Comparison of ENCODE assay signal across 32 mouse cellular contexts in genomic region chr17:14481746-14482145, GRCm38 (mm10).
"Had no signal": no experiment of that assay in that cellular context is flagged by ENCODE, and none has a peak within 500 bp of the region (broad histone marks: within the 10 kb centered on the region; RNA-seq: fewer than 3 reads in every experiment).

No protein-coding gene starts in this region.

- H3K4me2 ChIP-seq: limb, embryonic 12.5 days; limb, embryonic 13.5 days; limb, embryonic 15.5 days; liver, embryonic 11.5 days; liver, embryonic 12.5 days; liver, embryonic 13.5 days; liver, embryonic 15.5 days; lung, embryonic 14.5 days; lung, embryonic 15.5 days; midbrain, embryonic 11.5 days; midbrain, embryonic 12.5 days; midbrain, embryonic 13.5 days; midbrain, embryonic 15.5 days had no signal

- H3K27me3 ChIP-seq: limb, embryonic 15.5 days; liver, embryonic 13.5 days; liver, embryonic 15.5 days; lung, embryonic 15.5 days; megakaryocyte, embryonic 14.5 days; midbrain, embryonic 12.5 days; midbrain, embryonic 13.5 days; midbrain, embryonic 15.5 days had no signal

- H3K9ac ChIP-seq: limb, embryonic 12.5 days; limb, embryonic 13.5 days; limb, embryonic 15.5 days; liver, embryonic 12.5 days; liver, embryonic 13.5 days; liver, embryonic 14.5 days; liver, embryonic 15.5 days; liver, postnatal 0 days; lung, embryonic 14.5 days; lung, embryonic 15.5 days; midbrain, embryonic 12.5 days; midbrain, embryonic 13.5 days; midbrain, embryonic 15.5 days had no signal

- H3K9me3 ChIP-seq: limb, embryonic 10.5 days; limb, embryonic 13.5 days; limb, embryonic 15.5 days; liver, embryonic 12.5 days; liver, embryonic 13.5 days; liver, embryonic 15.5 days; lung, embryonic 15.5 days; megakaryocyte, embryonic 14.5 days; midbrain, embryonic 10.5 days; midbrain, embryonic 12.5 days; midbrain, embryonic 13.5 days; midbrain, embryonic 15.5 days had no signal

- DNase-seq: left cerebral cortex, postnatal 4 days; liver; liver, embryonic 13.5 days; liver, postnatal 0 days; lung, adult 18-20 months; lung, adult 2 months; lung, embryonic 14.5 days; lung, postnatal 10 days; lung, postnatal 14 days; lung, postnatal 36 days; lung, postnatal 4 days; midbrain, embryonic 14.5 days had no signal

- H3K4me3 ChIP-seq: left cerebral cortex, adult 2 months; limb, embryonic 10.5 days; limb, embryonic 12.5 days; limb, embryonic 13.5 days; limb, embryonic 15.5 days; liver, embryonic 12.5 days; liver, embryonic 13.5 days; liver, embryonic 15.5 days; lung, embryonic 15.5 days; megakaryocyte, embryonic 14.5 days; midbrain, embryonic 10.5 days; midbrain, embryonic 12.5 days; midbrain, embryonic 13.5 days; midbrain, embryonic 15.5 days; myocyte had no signal

- H3K27ac ChIP-seq: left cerebral cortex, adult 2 months; limb, embryonic 10.5 days; limb, embryonic 12.5 days; limb, embryonic 13.5 days; limb, embryonic 15.5 days; liver, embryonic 12.5 days; liver, embryonic 13.5 days; liver, embryonic 14.5 days; liver, embryonic 15.5 days; lung, embryonic 15.5 days; macrophage; midbrain, embryonic 10.5 days; midbrain, embryonic 12.5 days; midbrain, embryonic 13.5 days; midbrain, embryonic 15.5 days had no signal

- H3K36me3 ChIP-seq: limb, embryonic 10.5 days; limb, embryonic 12.5 days; limb, embryonic 13.5 days; limb, embryonic 15.5 days; liver, embryonic 12.5 days; liver, embryonic 13.5 days; liver, embryonic 15.5 days; lung, embryonic 15.5 days; midbrain, embryonic 10.5 days; midbrain, embryonic 12.5 days; midbrain, embryonic 13.5 days; midbrain, embryonic 15.5 days had no signal

- ATAC-seq: liver, embryonic 12.5 days; liver, postnatal 0 days; lung, postnatal 0 days; midbrain, embryonic 13.5 days; midbrain, embryonic 15.5 days; midbrain, embryonic 16.5 days had no signal

- H3K4me1 ChIP-seq: liver, embryonic 12.5 days; liver, embryonic 13.5 days; liver, embryonic 15.5 days; megakaryocyte, embryonic 14.5 days; midbrain, embryonic 10.5 days; midbrain, embryonic 13.5 days; midbrain, embryonic 15.5 days had no signal
